Mouse (Mus musculus): Measurements from ENCODE around the gene Gm43738. TPM values are rescaled to one million over a fixed set of nuclear protein-coding genes. Genes with fewer than 3 reads are reported as not detected.

The Gm43738 gene
- polyA plus RNA-seq, 1 experiment, result not detected

- Histone ChIP-seq H3K27ac (replicated peaks; ENCODE audit: low read depth, low read length) (no peak overlapping the region), H3K4me1 (ENCODE audit: control insufficient read depth, insufficient read depth, insufficient read length, low read length) (peaks cover 5% of the 10 kb centered on the region; the same call in 1 of the 2 replicates), H3K4me3 (ENCODE audit: insufficient read depth, low read depth, low read length) (no peak overlapping the region)
Observed at GRCm38 (mm10) chr3:89123313-89123712, 22.4 kb upstream of the Gm43738 start.

GRCm38 (mm10) chr3:89115522-89115921 is 14.6 kb upstream of the Gm43738 start:
- H3K27ac ChIP-seq (replicated peaks; ENCODE audit: low read depth, low read length), result no peak overlapping the region
- H3K4me3 ChIP-seq (ENCODE audit: insufficient read depth, low read depth, low read length), result no peak overlapping the region
- no peaks in the 10 kb centered on the region for H3K4me1 ChIP-seq (ENCODE audit: control insufficient read depth, insufficient read depth, insufficient read length, low read length)

GRCm38 (mm10) chr3:89113058-89113457 is 12.2 kb upstream of the Gm43738 start:
- Histone ChIP-seq H3K4me1 (ENCODE audit: control insufficient read depth, insufficient read depth, insufficient read length, low read length) (no peaks in the 10 kb centered on the region), H3K4me3 (ENCODE audit: insufficient read depth, low read depth, low read length) (no peak overlapping the region), H3K27ac (replicated peaks; ENCODE audit: low read depth, low read length) (no peak overlapping the region)

GRCm38 (mm10) chr3:89108146-89108545 is 7.2 kb upstream of the Gm43738 start:
- Histone ChIP-seq H3K4me1 (ENCODE audit: control insufficient read depth, insufficient read depth, insufficient read length, low read length) (no peaks in the 10 kb centered on the region), H3K4me3 (ENCODE audit: insufficient read depth, low read depth, low read length) (no peak overlapping the region), H3K27ac (replicated peaks; ENCODE audit: low read depth, low read length) (no peak overlapping the region)

GRCm38 (mm10) chr3:89107545-89107944 is 6.6 kb upstream of the Gm43738 start:
- H3K4me1 ChIP-seq (ENCODE audit: control insufficient read depth, insufficient read depth, insufficient read length, low read length), result no peaks in the 10 kb centered on the region
- no peak overlapping the region for H3K4me3 ChIP-seq (ENCODE audit: insufficient read depth, low read depth, low read length)
- no peak overlapping the region for H3K27ac ChIP-seq (replicated peaks; ENCODE audit: low read depth, low read length)

GRCm38 (mm10) chr3:89106881-89107280 is 6.0 kb upstream of the Gm43738 start:
- H3K4me1 ChIP-seq (ENCODE audit: control insufficient read depth, insufficient read depth, insufficient read length, low read length), result no peaks in the 10 kb centered on the region
- H3K27ac ChIP-seq (replicated peaks; ENCODE audit: low read depth, low read length), result no peak overlapping the region
- H3K4me3 ChIP-seq (ENCODE audit: insufficient read depth, low read depth, low read length), result no peak overlapping the region

- H3K4me1 ChIP-seq (ENCODE audit: control insufficient read depth, insufficient read depth, insufficient read length, low read length), result peaks cover 6% of the 10 kb centered on the region
- no peak overlapping the region for H3K4me3 ChIP-seq (ENCODE audit: insufficient read depth, low read depth, low read length)
- H3K27ac ChIP-seq (replicated peaks; ENCODE audit: low read depth, low read length), result no peak overlapping the region
Observed at GRCm38 (mm10) chr3:89103291-89103595, 2.3 kb upstream of the Gm43738 start.

GRCm38 (mm10) chr3:89102495-89103290 is 1.8 kb upstream of the Gm43738 start:
- Histone ChIP-seq H3K4me1 (ENCODE audit: control insufficient read depth, insufficient read depth, insufficient read length, low read length) (peaks cover 6% of the 10 kb centered on the region), H3K27ac (replicated peaks; ENCODE audit: low read depth, low read length) (no peak overlapping the region), H3K4me3 (ENCODE audit: insufficient read depth, low read depth, low read length) (no peak overlapping the region)

- H3K27ac ChIP-seq (replicated peaks; ENCODE audit: low read depth, low read length), result no peak within 1 kb of the TSS
- peak within 1 kb of the TSS; percentile 78 for H3K4me3 ChIP-seq (ENCODE audit: insufficient read depth, low read depth, low read length)
- H3K4me1 ChIP-seq (ENCODE audit: control insufficient read depth, insufficient read depth, insufficient read length, low read length), result peaks cover 6% of the 10 kb centered on the region
Observed at GRCm38 (mm10) chr3:89101812-89102494, 1.1 kb upstream of the Gm43738 start, which contains the start of gene Fdps. Gene Fdps, minus strand, starts transcription at chr3:89101959.

GRCm38 (mm10) chr3:89101459-89101811 is 536 bp upstream of the Gm43738 start:
- Histone ChIP-seq H3K4me3 (ENCODE audit: insufficient read depth, low read depth, low read length) (peak overlapping the region; percentile 78), H3K27ac (replicated peaks; ENCODE audit: low read depth, low read length) (no peak overlapping the region), H3K4me1 (ENCODE audit: control insufficient read depth, insufficient read depth, insufficient read length, low read length) (peaks cover 6% of the 10 kb centered on the region)

GRCm38 (mm10) chr3:89094021-89094420 is 6.9 kb downstream of the Gm43738 start:
- Histone ChIP-seq H3K4me1 (ENCODE audit: control insufficient read depth, insufficient read depth, insufficient read length, low read length) (no peaks in the 10 kb centered on the region), H3K4me3 (ENCODE audit: insufficient read depth, low read depth, low read length) (no peak overlapping the region), H3K27ac (replicated peaks; ENCODE audit: low read depth, low read length) (no peak overlapping the region)

GRCm38 (mm10) chr3:89093175-89093574 is 7.7 kb downstream of the Gm43738 start, which contains the start of gene Rusc1:
Gene Rusc1, minus strand, starts transcription at chr3:89093311.
- peak within 1 kb of the TSS; percentile 25; the same call in 1 of the 2 replicates for H3K4me3 ChIP-seq (ENCODE audit: insufficient read depth, low read depth, low read length)
- H3K4me1 ChIP-seq (ENCODE audit: control insufficient read depth, insufficient read depth, insufficient read length, low read length), result peaks cover 3% of the 10 kb centered on the region; the same call in 1 of the 2 replicates
- H3K27ac ChIP-seq (replicated peaks; ENCODE audit: low read depth, low read length), result no peak within 1 kb of the TSS

- Histone ChIP-seq H3K27ac (replicated peaks; ENCODE audit: low read depth, low read length) (no peak overlapping the region), H3K4me3 (ENCODE audit: insufficient read depth, low read depth, low read length) (peak overlapping the region; percentile 25; the same call in 1 of the 2 replicates), H3K4me1 (ENCODE audit: control insufficient read depth, insufficient read depth, insufficient read length, low read length) (peaks cover 3% of the 10 kb centered on the region; the same call in 1 of the 2 replicates)
Observed at GRCm38 (mm10) chr3:89092509-89093090, 8.3 kb downstream of the Gm43738 start.

GRCm38 (mm10) chr3:89091811-89092508 is 8.9 kb downstream of the Gm43738 start:
- H3K4me3 ChIP-seq (ENCODE audit: insufficient read depth, low read depth, low read length), result peak overlapping the region; percentile 74
- no peak overlapping the region for H3K27ac ChIP-seq (replicated peaks; ENCODE audit: low read depth, low read length)

More at GRCm38 (mm10) chr3:89091811-89092508, 8.9 kb downstream of the Gm43738 start:
- H3K4me1 ChIP-seq (ENCODE audit: control insufficient read depth, insufficient read depth, insufficient read length, low read length), result peaks cover 3% of the 10 kb centered on the region; the same call in 1 of the 2 replicates

Data from brown adipose tissue, adult 24 weeks (tissue).